Mouse (Mus musculus) intestine, embryonic 15.5 days (tissue): ENCODE measurements at regions not wholly inside any gene's neighbourhood (a gene's known extent, or its start where the extent isn't known, plus 50 kb on each side); places are given as distances from the start of the nearest gene placed in this dataset.

Experiments
- ATAC-seq: fragments of 200-750 bp; cut with Nextera tagmentation; 2 replicates; pipeline ENCODE4 v1.8.0; 2017; ENCODE audit warnings: moderate TSS enrichment, moderate library complexity
- H3K27ac ChIP-seq: fragments of 300-500 bp; sonication (generic); 2 replicates; pipeline ENCODE4 v1.5.1; 2015; ENCODE audit warnings: mild to moderate bottlenecking, inconsistent platforms
- H3K27me3 ChIP-seq: fragments of 300-500 bp; sonication (generic); replicated peaks from 2 replicates; pipeline ENCODE4 v1.6.1; 2015; ENCODE audit warnings: inconsistent platforms
- H3K36me3 ChIP-seq: fragments of 300-500 bp; sonication (generic); 2 replicates; pipeline ENCODE4 v1.6.1; 2015; ENCODE audit warnings: inconsistent platforms
- H3K4me1 ChIP-seq: fragments of 300-500 bp; sonication (generic); replicated peaks from 2 replicates; pipeline ENCODE4 v1.6.1; 2015; ENCODE audit warnings: inconsistent platforms
- H3K4me2 ChIP-seq: fragments of 300-500 bp; sonication (generic); replicated peaks from 2 replicates; pipeline ENCODE4 v1.6.1; 2015; ENCODE audit warnings: mild to moderate bottlenecking, inconsistent platforms
- H3K4me3 ChIP-seq: fragments of 300-500 bp; sonication (generic); replicated peaks from 2 replicates; pipeline ENCODE4 v1.5.1; 2015; ENCODE audit warnings: inconsistent platforms
- H3K9ac ChIP-seq: fragments of 300-500 bp; sonication (generic); 2 replicates; pipeline ENCODE4 v1.6.1; 2015; ENCODE audit warnings: inconsistent platforms
- H3K9me3 ChIP-seq: fragments of 300-500 bp; sonication (generic); 2 replicates; pipeline ENCODE4 v1.6.1; 2016; ENCODE audit warnings: inconsistent platforms
- WGBS: fragments of 180-500 bp; shearing (Covaris S2); methylation state at CpG from one replicate; pipeline ENCODE4 v1.1.7; 2015; 5-methylcytosine and 5-hydroxymethylcytosine counted together

- no peaks in the 10 kb centered on the region for H3K9me3 ChIP-seq
- no peak overlapping the region for H3K9ac ChIP-seq
- no peak overlapping the region for H3K27ac ChIP-seq
- no peak overlapping the region for H3K4me2 ChIP-seq
- H3K36me3 ChIP-seq, result no peaks in the 10 kb centered on the region
- ATAC-seq, result no peak
- H3K4me1 ChIP-seq, result no peaks in the 10 kb centered on the region
- no peaks in the 10 kb centered on the region for H3K27me3 ChIP-seq
- H3K4me3 ChIP-seq, result no peak overlapping the region
- 43% methylated on average over 1 of the region's 1 CpGs for WGBS
These were observed 589.6 kb downstream of the Insc start for GRCm38 (mm10) chr7:115333046-115333577.

GRCm38 (mm10) chr7:115335051-115335450 lies 591.6 kb downstream of the Insc start:
- no peak overlapping the region for H3K27ac ChIP-seq
- no peak overlapping the region for H3K9ac ChIP-seq
- no peak for ATAC-seq
- H3K4me2 ChIP-seq, result no peak overlapping the region
- H3K9me3 ChIP-seq, result no peaks in the 10 kb centered on the region
- WGBS, result 90% methylated on average over 3 of the region's 3 CpGs
- H3K36me3 ChIP-seq, result no peaks in the 10 kb centered on the region
- H3K4me1 ChIP-seq, result no peaks in the 10 kb centered on the region
- H3K27me3 ChIP-seq, result no peaks in the 10 kb centered on the region
- H3K4me3 ChIP-seq, result no peak overlapping the region

GRCm38 (mm10) chr7:115340155-115340554 lies 596.7 kb downstream of the Insc start:
- Histone ChIP-seq H3K4me2 (no peak overlapping the region), H3K27ac (no peak overlapping the region), H3K27me3 (no peaks in the 10 kb centered on the region), H3K4me3 (no peak overlapping the region), H3K9me3 (no peaks in the 10 kb centered on the region), H3K36me3 (no peaks in the 10 kb centered on the region), H3K4me1 (no peaks in the 10 kb centered on the region), H3K9ac (no peak overlapping the region)
- no peak for ATAC-seq
- WGBS, result 76% methylated on average over 7 of the region's 7 CpGs

GRCm38 (mm10) chr7:115341007-115341406 lies 597.5 kb downstream of the Insc start:
- Histone ChIP-seq H3K9me3 (no peaks in the 10 kb centered on the region), H3K4me2 (no peak overlapping the region), H3K27me3 (no peaks in the 10 kb centered on the region), H3K4me3 (no peak overlapping the region), H3K4me1 (no peaks in the 10 kb centered on the region), H3K27ac (no peak overlapping the region), H3K9ac (no peak overlapping the region), H3K36me3 (no peaks in the 10 kb centered on the region)
- 62% methylated on average over 4 of the region's 4 CpGs for WGBS
- ATAC-seq, result no peak

- no peaks in the 10 kb centered on the region for H3K4me1 ChIP-seq
- 77% methylated on average over 3 of the region's 3 CpGs for WGBS
- H3K27ac ChIP-seq, result no peak overlapping the region
These were observed 602.3 kb downstream of the Insc start for GRCm38 (mm10) chr7:115345749-115346148.

GRCm38 (mm10) chr7:115358711-115359110 lies 615.2 kb downstream of the Insc start:
- Histone ChIP-seq H3K9me3 (no peaks in the 10 kb centered on the region), H3K27me3 (no peaks in the 10 kb centered on the region), H3K9ac (no peak overlapping the region), H3K27ac (no peak overlapping the region), H3K4me2 (no peak overlapping the region), H3K36me3 (no peaks in the 10 kb centered on the region), H3K4me3 (no peak overlapping the region), H3K4me1 (no peaks in the 10 kb centered on the region)
- 65% methylated on average over 6 of the region's 6 CpGs for WGBS
- no peak for ATAC-seq

More at GRCm38 (mm10) chr7:115345749-115346148, 602.3 kb downstream of the Insc start:
- Histone ChIP-seq H3K4me2 (no peak overlapping the region), H3K9me3 (no peaks in the 10 kb centered on the region), H3K9ac (no peak overlapping the region), H3K4me3 (no peak overlapping the region), H3K36me3 (no peaks in the 10 kb centered on the region), H3K27me3 (no peaks in the 10 kb centered on the region)
- no peak for ATAC-seq

GRCm38 (mm10) chr7:115360142-115360541 lies 616.6 kb downstream of the Insc start:
- Histone ChIP-seq H3K9me3 (no peaks in the 10 kb centered on the region), H3K36me3 (no peaks in the 10 kb centered on the region), H3K4me1 (no peaks in the 10 kb centered on the region), H3K27ac (no peak overlapping the region), H3K4me2 (no peak overlapping the region), H3K27me3 (no peaks in the 10 kb centered on the region), H3K9ac (no peak overlapping the region), H3K4me3 (no peak overlapping the region)
- ATAC-seq, result no peak
- 83% methylated on average over 3 of the region's 3 CpGs for WGBS

GRCm38 (mm10) chr7:115362117-115362516 lies 618.6 kb downstream of the Insc start:
- no peak overlapping the region for H3K27ac ChIP-seq
- H3K9me3 ChIP-seq, result no peaks in the 10 kb centered on the region
- H3K9ac ChIP-seq, result no peak overlapping the region
- H3K4me1 ChIP-seq, result no peaks in the 10 kb centered on the region
- no peaks in the 10 kb centered on the region for H3K27me3 ChIP-seq
- no peak overlapping the region for H3K4me3 ChIP-seq
- no peaks in the 10 kb centered on the region for H3K36me3 ChIP-seq
- ATAC-seq, result no peak
- no peak overlapping the region for H3K4me2 ChIP-seq
- 76% methylated on average over 2 of the region's 2 CpGs for WGBS

GRCm38 (mm10) chr7:115366910-115367309 lies 623.4 kb downstream of the Insc start:
- no peaks in the 10 kb centered on the region for H3K9me3 ChIP-seq
- 0 out of 2 replicates have a peak, but pooled peaks have one; percentile 39 for ATAC-seq
- H3K27ac ChIP-seq, result no peak overlapping the region
- no peaks in the 10 kb centered on the region for H3K27me3 ChIP-seq
- no peaks in the 10 kb centered on the region for H3K36me3 ChIP-seq
- WGBS, result 49% methylated on average over 5 of the region's 5 CpGs
- H3K4me2 ChIP-seq, result no peak overlapping the region
- H3K9ac ChIP-seq, result no peak overlapping the region
- no peak overlapping the region for H3K4me3 ChIP-seq
- no peaks in the 10 kb centered on the region for H3K4me1 ChIP-seq

GRCm38 (mm10) chr7:115371143-115371542 lies 627.6 kb downstream of the Insc start:
- Histone ChIP-seq H3K4me1 (peaks cover 4% of the 10 kb centered on the region), H3K27ac (no peak overlapping the region), H3K4me3 (no peak overlapping the region), H3K27me3 (no peaks in the 10 kb centered on the region; the same call in 1 of the 2 replicates), H3K9me3 (no peaks in the 10 kb centered on the region), H3K9ac (no peak overlapping the region), H3K36me3 (no peaks in the 10 kb centered on the region), H3K4me2 (no peak overlapping the region)
- ATAC-seq, result no peak
- WGBS, result 70% methylated on average over 9 of the region's 9 CpGs

- Histone ChIP-seq H3K4me1 (peaks cover 4% of the 10 kb centered on the region), H3K27ac (no peak overlapping the region), H3K9me3 (no peaks in the 10 kb centered on the region), H3K4me2 (no peak overlapping the region), H3K4me3 (no peak overlapping the region), H3K36me3 (no peaks in the 10 kb centered on the region), H3K9ac (no peak overlapping the region), H3K27me3 (no peaks in the 10 kb centered on the region; the same call in 1 of the 2 replicates)
- no peak for ATAC-seq
- WGBS, result 50% methylated on average over 2 of the region's 2 CpGs
These were observed 629.4 kb downstream of the Insc start for GRCm38 (mm10) chr7:115372921-115373320.

GRCm38 (mm10) chr7:115373781-115374533 lies 630.5 kb downstream of the Insc start:
- WGBS, result 38% methylated on average over 8 of the region's 8 CpGs
- Histone ChIP-seq H3K4me3 (no peak overlapping the region), H3K9ac (no peak overlapping the region), H3K4me1 (peaks cover 5% of the 10 kb centered on the region), H3K27ac (no peak overlapping the region), H3K27me3 (no peaks in the 10 kb centered on the region; the same call in 1 of the 2 replicates), H3K4me2 (no peak overlapping the region), H3K36me3 (no peaks in the 10 kb centered on the region), H3K9me3 (no peaks in the 10 kb centered on the region)
- peak; percentile 43; the same call in 1 of the 2 replicates for ATAC-seq

- Histone ChIP-seq H3K4me2 (no peak overlapping the region), H3K36me3 (no peaks in the 10 kb centered on the region), H3K9ac (no peak overlapping the region), H3K27me3 (no peaks in the 10 kb centered on the region; the same call in 1 of the 2 replicates), H3K4me1 (peaks cover 9% of the 10 kb centered on the region), H3K4me3 (no peak overlapping the region), H3K27ac (no peak overlapping the region), H3K9me3 (no peaks in the 10 kb centered on the region)
- WGBS, result 85% methylated on average over 4 of the region's 4 CpGs
- ATAC-seq, result no peak
These were observed 632.6 kb downstream of the Insc start for GRCm38 (mm10) chr7:115376067-115376466.
